8 mouse cellular contexts compared by ENCODE assay signal in genomic region chr17:10334957-10335690, GRCm38 (mm10). TPM values are rescaled to one million over a fixed set of nuclear protein-coding genes. Genes with fewer than 3 reads are reported as not detected.
DNase-seq lines count a peak whose midpoint lies in the region; ATAC-seq and TF ChIP-seq lines count a peak whose summit lies in the region.

No protein-coding gene starts in this region.

- peak; percentile 91 for ATAC-seq in hindbrain, embryonic 14.5 days (ENCODE audit: low FRiP score)
- ATAC-seq in lung, embryonic 16.5 days (ENCODE audit: low read depth) = peak; percentile 91

- H3K9ac ChIP-seq in hindbrain, embryonic 14.5 days = peak overlapping the region; percentile 68
- peak overlapping the region; percentile 76 for H3K9ac ChIP-seq in lung, embryonic 16.5 days (ENCODE audit: low read length)

- no peak for TF ChIP-seq CTCF in cortical plate, adult 2 months (IDR thresholded peaks at IDR 0.05; ENCODE audit: extremely low read depth, insufficient read depth, low read length)

- peaks cover 4% of the 10 kb centered on the region; the same call in 1 of the 2 replicates for H3K4me1 ChIP-seq in cortical plate, adult 2 months (ENCODE audit: control insufficient read depth, insufficient read depth, low read length)
- H3K4me1 ChIP-seq in hindbrain, embryonic 14.5 days (replicated peaks; ENCODE audit: control insufficient read depth, insufficient read depth, low read length) = peaks cover 13% of the 10 kb centered on the region
- peaks cover 14% of the 10 kb centered on the region for H3K4me1 ChIP-seq in lung, embryonic 16.5 days (replicated peaks; ENCODE audit: control insufficient read depth, insufficient read depth, low read length)

- H3K27me3 ChIP-seq in hindbrain, embryonic 14.5 days (ENCODE audit: control insufficient read depth, insufficient read depth, low read length) = no peaks in the 10 kb centered on the region
- H3K27me3 ChIP-seq in lung, embryonic 16.5 days (ENCODE audit: control insufficient read depth, insufficient read depth, low read depth, low read length) = no peaks in the 10 kb centered on the region

- peak overlapping the region; percentile 45 for H3K27ac ChIP-seq in cortical plate, adult 2 months (ENCODE audit: insufficient read depth, low read length)
- peak overlapping the region; percentile 89 for H3K27ac ChIP-seq in hindbrain, embryonic 14.5 days
- H3K27ac ChIP-seq in lung, embryonic 16.5 days (ENCODE audit: low read length) = peak overlapping the region; percentile 87

- H3K4me3 ChIP-seq in cortical plate, adult 2 months (ENCODE audit: insufficient read depth, low read length) = peak overlapping the region; percentile 34
- peak overlapping the region; percentile 33 for H3K4me3 ChIP-seq in hindbrain, embryonic 14.5 days (replicated peaks; ENCODE audit: low read length)
- H3K4me3 ChIP-seq in lung, embryonic 16.5 days (ENCODE audit: low read length) = peak overlapping the region; percentile 55

- H3K36me3 ChIP-seq in hindbrain, embryonic 14.5 days (replicated peaks; ENCODE audit: control insufficient read depth, insufficient read depth) = no peaks in the 10 kb centered on the region
- H3K36me3 ChIP-seq in lung, embryonic 16.5 days (ENCODE audit: control insufficient read depth, insufficient read depth, low read length) = no peaks in the 10 kb centered on the region

- peak overlapping the region; percentile 70 for H3K4me2 ChIP-seq in hindbrain, embryonic 14.5 days (replicated peaks)
- peak overlapping the region; percentile 87 for H3K4me2 ChIP-seq in lung, embryonic 16.5 days (ENCODE audit: low read depth, low read length)

- DNase-seq in adrenal gland, adult 8-10 months = peak; percentile 72
- peak; percentile 47 to 51 for DNase-seq in gastrocnemius, adult 8-10 months (ENCODE audit: low spot score in 2 of 2)
- DNase-seq in hindbrain, embryonic 14.5 days (ENCODE audit: low spot score) = peak; percentile 78
- peak; percentile 80 to 83 for DNase-seq in layer of hippocampus, postnatal 36 days
- peak; percentile 73 for DNase-seq in ovary, postnatal 36 days (ENCODE audit: low spot score)
- no peak for DNase-seq in MN1 (ENCODE audit: low spot score)

- under 1% methylated on average over 31 of the region's 31 CpGs for WGBS in hindbrain, embryonic 14.5 days
- WGBS in lung, embryonic 16.5 days = 1% methylated on average over 31 of the region's 31 CpGs

- H3K9me3 ChIP-seq in hindbrain, embryonic 14.5 days (ENCODE audit: control insufficient read depth, low read length) = no peaks in the 10 kb centered on the region
- no peaks in the 10 kb centered on the region for H3K9me3 ChIP-seq in lung, embryonic 16.5 days (ENCODE audit: control insufficient read depth, low read length)

- peak; percentile 59; the same call in 1 of the 2 replicates for TF ChIP-seq POLR2A in cortical plate, adult 2 months (IDR thresholded peaks at IDR 0.05; ENCODE audit: extremely low read depth, insufficient read depth, low read length)

RNA-seq across cellular contexts. Expression of gene Qk, which starts 15.5 kb away (rescaled TPM):
- 100 to 1,000 TPM; 121 to 231 (median 200) TPM for total RNA-seq in adrenal gland, adult 8-10 months (2022)
- polyA plus RNA-seq in cortical plate, adult 2 months (2012; rRNA removed) = 263 and 285 TPM in 2 replicates
- 100 to 1,000 TPM; 249 to 283 (median 262) TPM for total RNA-seq in gastrocnemius, adult 8-10 months (2022)
- 59.4 and 63.8 TPM in 2 replicates for polyA plus RNA-seq in hindbrain, embryonic 14.5 days (2014; fragmentation: Nextera tagmentation; extraction: Ambion mirVana)
- 100 to 1,000 TPM; 367 to 426 TPM for total RNA-seq in layer of hippocampus, postnatal 36 days (2021)
- polyA plus RNA-seq in lung, embryonic 16.5 days (2015; fragmentation: Nextera tagmentation; extraction: Ambion mirVana) = 34.5 and 37.0 TPM in 2 replicates
